Mouse (Mus musculus) midbrain, embryonic 15.5 days (tissue): ENCODE measurements at regions not wholly inside any gene's neighbourhood (a gene's known extent, or its start where the extent isn't known, plus 50 kb on each side); places are given as distances from the start of the nearest gene placed in this dataset.

Source experiments
- ATAC-seq: fragments of 200-750 bp; cut with Nextera tagmentation; replicated peaks from 2 replicates; pipeline ENCODE4 v1.8.0; 2017; ENCODE audit warnings: moderate TSS enrichment
- H3K27ac ChIP-seq: fragments of 300-500 bp; sonication (generic); 2 replicates; pipeline ENCODE4 v1.5.1; 2015; ENCODE audit warnings: mild to moderate bottlenecking, inconsistent platforms
- H3K27me3 ChIP-seq: fragments of 300-500 bp; sonication (generic); replicated peaks from 2 replicates; pipeline ENCODE4 v1.6.1; 2015; ENCODE audit warnings: inconsistent platforms
- H3K36me3 ChIP-seq: fragments of 300-500 bp; sonication (generic); replicated peaks from 2 replicates; pipeline ENCODE4 v1.6.1; 2015; ENCODE audit warnings: inconsistent platforms
- H3K4me1 ChIP-seq: fragments of 300-500 bp; sonication (generic); 2 replicates; pipeline ENCODE4 v1.6.1; 2015; ENCODE audit warnings: inconsistent platforms
- H3K4me2 ChIP-seq: fragments of 300-500 bp; sonication (generic); 2 replicates; pipeline ENCODE4 v1.6.1; 2015; ENCODE audit warnings: inconsistent platforms, mild to moderate bottlenecking, moderate library complexity
- H3K4me3 ChIP-seq: fragments of 300-500 bp; sonication (generic); 2 replicates; pipeline ENCODE4 v1.5.1; 2015; ENCODE audit warnings: mild to moderate bottlenecking, inconsistent platforms
- H3K9ac ChIP-seq: fragments of 300-500 bp; sonication (generic); 2 replicates; pipeline ENCODE4 v1.6.1; 2015; ENCODE audit warnings: mild to moderate bottlenecking, inconsistent platforms
- H3K9me3 ChIP-seq: fragments of 300-500 bp; sonication (generic); 2 replicates; pipeline ENCODE4 v1.6.1; 2016; ENCODE audit warnings: inconsistent platforms
- WGBS: fragments of 180-500 bp; shearing (Covaris S2); methylation state at CpG from one replicate; pipeline ENCODE4 v1.1.7; 2015; ENCODE audit warnings: mixed read lengths; 5-methylcytosine and 5-hydroxymethylcytosine counted together

DNA sequence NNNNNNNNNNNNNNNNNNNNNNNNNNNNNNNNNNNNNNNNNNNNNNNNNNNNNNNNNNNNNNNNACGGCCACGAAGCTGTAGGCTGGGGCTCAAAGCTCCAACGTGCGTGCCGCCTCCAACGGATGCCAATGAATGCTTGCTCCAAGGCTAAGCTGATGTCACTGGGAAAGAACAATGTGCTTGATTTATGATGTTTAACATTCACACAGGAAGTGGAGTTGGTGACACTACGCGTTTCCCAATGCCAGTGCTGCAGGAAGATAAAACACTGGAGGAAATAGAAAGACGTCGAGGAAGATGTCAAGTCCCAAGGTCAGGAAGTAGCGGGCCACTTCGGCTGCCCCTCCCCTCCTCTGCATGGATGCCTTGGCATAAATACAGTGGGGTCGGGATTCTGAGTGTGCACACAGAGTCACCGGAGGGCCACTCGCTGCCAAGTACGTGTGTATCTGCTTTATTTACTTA lies 180.7 kb upstream of the Azi2 start:
- ATAC-seq = no peak
- WGBS = 80% methylated on average over 16 of the region's 16 CpGs
- no peak overlapping the region for H3K4me3 ChIP-seq
- peaks cover 2% of the 10 kb centered on the region; the same call in 1 of the 2 replicates for H3K4me1 ChIP-seq
- H3K9ac ChIP-seq = no peak overlapping the region
- no peak overlapping the region for H3K4me2 ChIP-seq
- no peaks in the 10 kb centered on the region for H3K36me3 ChIP-seq
- H3K9me3 ChIP-seq = no peaks in the 10 kb centered on the region
- no peaks in the 10 kb centered on the region for H3K27me3 ChIP-seq
- no peak overlapping the region for H3K27ac ChIP-seq

DNA sequence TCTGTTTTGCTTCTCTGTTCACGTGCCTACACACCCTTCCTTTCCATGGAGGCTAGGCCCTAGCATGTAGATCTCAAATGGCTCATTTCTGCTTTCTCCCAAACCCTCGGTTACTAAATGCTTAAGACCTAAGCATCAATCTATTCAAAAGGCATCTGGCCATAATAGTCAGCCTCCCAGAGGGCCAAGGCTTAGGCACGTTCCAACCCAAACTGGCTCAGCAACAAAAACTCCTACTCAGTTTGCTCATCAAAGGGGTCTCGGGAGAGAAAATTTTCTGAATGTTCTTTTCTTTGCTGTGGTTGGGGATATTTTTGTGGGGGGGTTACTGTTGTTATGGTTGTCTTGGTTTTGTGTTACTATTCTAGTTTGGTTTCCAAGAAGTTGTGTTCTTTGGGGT lies 196.8 kb upstream of the Azi2 start:
- ATAC-seq = no peak
- Histone ChIP-seq H3K4me2 (no peak overlapping the region), H3K27ac (no peak overlapping the region), H3K4me3 (no peak overlapping the region), H3K36me3 (no peaks in the 10 kb centered on the region), H3K9ac (no peak overlapping the region), H3K4me1 (no peaks in the 10 kb centered on the region), H3K27me3 (no peaks in the 10 kb centered on the region), H3K9me3 (no peaks in the 10 kb centered on the region)
- 50% methylated on average over 4 of the region's 4 CpGs for WGBS

DNA sequence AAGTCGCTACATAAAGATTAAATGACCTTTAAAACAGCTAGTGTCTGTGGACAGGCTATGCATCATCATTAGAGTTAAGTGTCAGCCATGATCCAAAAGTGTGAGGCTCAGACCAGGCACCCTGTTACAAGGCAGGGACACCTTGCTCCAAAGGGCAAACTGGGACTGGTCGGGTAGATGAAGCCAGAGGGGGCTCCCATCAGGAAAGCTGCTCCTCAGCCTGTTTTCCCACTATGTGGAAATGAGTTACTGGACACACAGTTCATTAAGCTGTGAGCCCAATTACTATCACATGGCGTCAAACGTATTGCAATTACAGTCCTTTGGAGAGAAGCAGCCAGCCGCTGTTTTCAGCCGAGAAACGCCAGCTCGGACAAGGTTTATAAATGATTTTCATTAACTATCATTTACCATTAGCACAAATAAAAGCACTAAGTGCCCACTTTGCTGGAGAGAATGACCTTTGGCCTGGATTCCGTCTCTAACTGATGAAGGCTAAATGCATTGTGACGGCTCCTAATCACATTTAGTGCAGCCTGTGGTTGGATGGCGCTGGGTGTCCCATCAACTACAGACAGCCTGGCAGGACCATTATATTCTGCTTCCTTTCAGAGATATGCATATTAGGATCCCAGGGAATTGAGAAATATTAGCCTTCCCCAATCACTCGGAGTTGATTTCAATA lies 203.5 kb upstream of the Azi2 start:
- Histone ChIP-seq H3K4me3 (no peak overlapping the region), H3K4me1 (peaks cover 10% of the 10 kb centered on the region), H3K27me3 (no peaks in the 10 kb centered on the region), H3K9ac (no peak overlapping the region), H3K27ac (no peak overlapping the region), H3K9me3 (no peaks in the 10 kb centered on the region), H3K4me2 (peak overlapping the region; percentile 21; the same call in 1 of the 2 replicates), H3K36me3 (no peaks in the 10 kb centered on the region)
- ATAC-seq = no peak
- WGBS = 31% methylated on average over 12 of the region's 12 CpGs

DNA sequence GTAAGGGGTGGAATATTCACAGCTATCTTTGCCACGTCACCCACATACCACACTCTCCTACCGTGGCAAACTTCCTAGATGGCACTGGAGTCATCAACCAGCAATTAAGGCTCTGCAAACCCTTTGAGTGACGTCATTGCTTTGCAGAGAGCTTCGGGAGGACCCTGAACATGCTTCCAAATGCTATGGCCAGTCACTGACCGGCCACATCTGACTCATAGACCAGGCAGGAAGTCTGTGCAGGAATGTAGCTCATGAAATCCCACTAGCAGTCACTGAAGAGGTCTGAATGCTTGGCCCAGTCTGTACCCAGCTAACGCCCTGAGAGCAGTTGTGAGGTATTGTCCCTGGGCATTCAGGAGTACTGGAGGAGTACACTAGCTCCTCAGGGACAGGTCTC lies 203.9 kb upstream of the Rbms3 start:
- Histone ChIP-seq H3K4me3 (no peak overlapping the region), H3K9me3 (no peaks in the 10 kb centered on the region), H3K4me2 (no peak overlapping the region), H3K9ac (no peak overlapping the region), H3K27ac (no peak overlapping the region), H3K4me1 (peaks cover 10% of the 10 kb centered on the region), H3K27me3 (no peaks in the 10 kb centered on the region), H3K36me3 (no peaks in the 10 kb centered on the region)
- 86% methylated on average over 6 of the region's 6 CpGs for WGBS
- no peak for ATAC-seq

DNA sequence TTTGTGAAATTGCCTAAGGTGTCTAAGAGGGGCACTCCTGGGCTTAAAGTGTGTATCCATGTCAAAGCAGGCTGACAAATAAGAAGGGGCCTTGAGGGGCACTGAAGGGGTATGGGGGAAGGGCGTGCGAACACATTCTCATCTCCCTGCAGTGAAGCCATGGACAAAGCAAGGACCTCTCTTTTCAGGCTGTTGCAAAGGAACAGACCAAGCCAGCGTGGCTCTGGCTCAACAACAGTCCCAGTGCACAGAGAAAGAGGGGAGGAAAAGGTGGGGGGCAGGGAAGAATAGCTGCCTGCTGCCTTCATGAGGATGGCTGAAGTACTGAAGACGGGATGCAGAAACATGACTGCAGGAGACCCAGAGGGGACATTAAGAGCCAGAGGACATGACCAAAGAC lies 184.9 kb upstream of the Rbms3 start:
- 19% methylated on average over 4 of the region's 4 CpGs for WGBS
- H3K27me3 ChIP-seq = no peaks in the 10 kb centered on the region
- H3K36me3 ChIP-seq = no peaks in the 10 kb centered on the region
- no peak for ATAC-seq
- no peaks in the 10 kb centered on the region for H3K9me3 ChIP-seq
- H3K4me3 ChIP-seq = no peak overlapping the region
- no peak overlapping the region for H3K4me2 ChIP-seq
- no peak overlapping the region for H3K9ac ChIP-seq
- 0 out of 2 replicates have a peak, but pooled peaks cover 4% of the 10 kb centered on the region for H3K4me1 ChIP-seq
- no peak overlapping the region for H3K27ac ChIP-seq

DNA sequence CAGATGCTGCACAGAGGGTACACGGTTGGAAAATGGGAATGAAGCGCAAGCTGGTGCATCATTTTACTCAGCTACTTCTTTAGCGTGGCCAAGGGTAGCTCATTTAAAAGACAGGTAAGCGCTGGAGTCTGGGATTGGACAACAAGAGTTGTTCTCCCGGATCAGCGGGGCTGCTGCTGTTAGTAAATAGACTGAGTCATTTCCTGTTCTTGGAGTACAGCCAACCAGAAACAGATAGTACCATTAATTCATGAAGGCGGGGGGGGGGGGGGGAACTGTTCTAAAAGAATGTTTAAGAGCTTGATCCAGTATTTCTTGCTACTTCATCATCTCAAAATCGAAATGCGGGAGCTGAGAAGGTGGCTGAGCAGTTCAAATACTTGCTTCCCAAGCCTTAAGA lies 183.5 kb upstream of the Rbms3 start:
- Histone ChIP-seq H3K27ac (no peak overlapping the region), H3K4me2 (no peak overlapping the region), H3K4me3 (no peak overlapping the region), H3K4me1 (0 out of 2 replicates have a peak, but pooled peaks cover 4% of the 10 kb centered on the region), H3K27me3 (no peaks in the 10 kb centered on the region), H3K9me3 (no peaks in the 10 kb centered on the region), H3K9ac (no peak overlapping the region), H3K36me3 (no peaks in the 10 kb centered on the region)
- no peak for ATAC-seq
- WGBS = 78% methylated on average over 9 of the region's 9 CpGs

DNA sequence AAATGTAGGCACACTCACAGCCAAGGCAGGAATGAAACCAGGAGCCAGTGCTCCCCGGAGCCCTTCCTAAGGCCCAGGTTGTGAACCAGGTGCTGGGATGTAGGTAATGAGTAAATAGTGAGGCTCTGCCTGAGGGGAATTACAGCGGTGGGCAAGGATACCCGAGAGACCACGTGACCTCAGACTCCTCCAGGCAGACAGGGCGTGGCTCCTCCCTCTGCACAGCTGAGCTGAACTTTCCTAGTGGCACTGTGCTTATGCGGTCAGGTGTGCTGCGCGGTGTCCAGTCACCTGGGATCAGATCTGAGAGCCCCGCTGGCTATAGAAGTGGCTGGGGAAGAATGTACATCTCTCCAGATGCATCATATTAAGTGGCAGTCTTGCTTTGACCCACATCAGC lies 176.1 kb upstream of the Rbms3 start:
- H3K4me2 ChIP-seq = no peak overlapping the region
- 81% methylated on average over 9 of the region's 9 CpGs for WGBS
- H3K4me1 ChIP-seq = no peaks in the 10 kb centered on the region
- H3K27me3 ChIP-seq = no peaks in the 10 kb centered on the region
- no peak overlapping the region for H3K9ac ChIP-seq
- no peak overlapping the region for H3K27ac ChIP-seq
- H3K9me3 ChIP-seq = no peaks in the 10 kb centered on the region
- no peak overlapping the region for H3K4me3 ChIP-seq
- H3K36me3 ChIP-seq = no peaks in the 10 kb centered on the region
- no peak for ATAC-seq

DNA sequence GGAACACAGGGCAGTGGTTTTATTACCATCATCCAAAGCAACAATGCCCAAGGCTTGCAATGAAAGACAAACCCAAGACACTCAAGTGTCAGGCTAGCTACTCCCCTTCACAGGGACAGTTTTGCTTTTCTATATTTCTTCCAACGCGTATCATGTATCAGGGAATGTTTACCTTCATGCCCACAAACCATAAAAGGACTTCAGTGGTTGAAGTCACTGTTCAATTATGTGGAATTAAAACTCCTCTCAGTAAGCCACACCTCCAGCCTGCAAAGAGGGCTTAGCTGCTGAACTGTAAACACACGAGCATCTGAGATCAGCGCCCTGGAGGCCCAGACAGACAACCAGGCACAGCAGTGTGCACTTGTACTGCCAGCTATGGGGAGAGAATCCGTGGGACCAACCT lies 154.5 kb upstream of the Rbms3 start:
- H3K4me3 ChIP-seq = no peak overlapping the region
- no peaks in the 10 kb centered on the region for H3K27me3 ChIP-seq
- no peak overlapping the region for H3K9ac ChIP-seq
- ATAC-seq = no peak
- no peaks in the 10 kb centered on the region for H3K4me1 ChIP-seq
- H3K4me2 ChIP-seq = no peak overlapping the region
- no peak overlapping the region for H3K27ac ChIP-seq
- WGBS = 73% methylated on average over 5 of the region's 5 CpGs
- H3K9me3 ChIP-seq = no peaks in the 10 kb centered on the region
- no peaks in the 10 kb centered on the region for H3K36me3 ChIP-seq

DNA sequence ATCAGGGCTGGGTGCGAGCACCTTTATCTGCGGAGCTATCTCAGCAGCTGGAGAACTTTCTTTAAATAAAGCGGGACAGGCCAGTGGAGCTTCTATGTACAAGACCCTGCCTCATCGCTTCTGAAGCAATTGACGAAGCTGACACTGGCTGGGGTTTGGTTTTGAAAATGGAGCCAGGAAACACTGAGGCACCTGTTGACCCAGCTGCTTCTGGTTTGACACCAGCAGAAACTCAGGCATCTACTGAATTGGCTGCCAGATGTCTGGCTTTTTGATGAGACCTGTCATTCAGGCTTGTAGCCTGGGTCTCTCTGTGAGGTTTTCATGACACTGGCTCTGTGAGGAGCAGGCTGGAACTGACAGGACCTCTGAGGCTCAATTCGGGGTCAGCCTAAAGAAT lies 124.9 kb upstream of the Rbms3 start:
- H3K4me2 ChIP-seq = no peak overlapping the region
- no peaks in the 10 kb centered on the region for H3K27me3 ChIP-seq
- H3K4me3 ChIP-seq = no peak overlapping the region
- H3K27ac ChIP-seq = no peak overlapping the region
- H3K9ac ChIP-seq = no peak overlapping the region
- WGBS = 91% methylated on average over 6 of the region's 6 CpGs
- no peaks in the 10 kb centered on the region for H3K4me1 ChIP-seq
- H3K9me3 ChIP-seq = no peaks in the 10 kb centered on the region
- no peaks in the 10 kb centered on the region for H3K36me3 ChIP-seq
- ATAC-seq = no peak

DNA sequence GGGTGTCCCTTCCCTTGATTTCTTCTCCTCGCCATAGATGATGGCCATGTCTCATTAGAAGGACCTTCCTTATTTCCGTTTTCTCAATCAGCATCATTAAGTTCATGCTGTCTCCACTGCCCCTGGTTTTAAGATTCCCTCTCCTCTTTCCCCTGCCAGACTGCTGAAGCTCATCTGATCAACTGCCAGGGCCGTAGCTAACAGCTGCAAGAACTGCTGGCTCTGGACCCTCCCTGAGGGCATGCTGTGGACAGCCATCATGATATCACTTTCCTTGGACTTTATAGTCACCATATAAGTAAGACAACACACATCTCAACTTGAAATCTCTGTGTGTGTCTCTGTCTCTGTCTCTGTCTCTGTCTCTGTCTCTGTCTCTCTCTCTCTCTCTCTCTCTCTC lies 123.8 kb upstream of the Rbms3 start:
- H3K27me3 ChIP-seq = no peaks in the 10 kb centered on the region
- no peak overlapping the region for H3K4me2 ChIP-seq
- no peaks in the 10 kb centered on the region for H3K9me3 ChIP-seq
- H3K4me1 ChIP-seq = no peaks in the 10 kb centered on the region
- ATAC-seq = no peak
- no peaks in the 10 kb centered on the region for H3K36me3 ChIP-seq
- H3K27ac ChIP-seq = no peak overlapping the region
- no peak overlapping the region for H3K9ac ChIP-seq
- WGBS = 85% methylated on average over 3 of the region's 3 CpGs
- no peak overlapping the region for H3K4me3 ChIP-seq

DNA sequence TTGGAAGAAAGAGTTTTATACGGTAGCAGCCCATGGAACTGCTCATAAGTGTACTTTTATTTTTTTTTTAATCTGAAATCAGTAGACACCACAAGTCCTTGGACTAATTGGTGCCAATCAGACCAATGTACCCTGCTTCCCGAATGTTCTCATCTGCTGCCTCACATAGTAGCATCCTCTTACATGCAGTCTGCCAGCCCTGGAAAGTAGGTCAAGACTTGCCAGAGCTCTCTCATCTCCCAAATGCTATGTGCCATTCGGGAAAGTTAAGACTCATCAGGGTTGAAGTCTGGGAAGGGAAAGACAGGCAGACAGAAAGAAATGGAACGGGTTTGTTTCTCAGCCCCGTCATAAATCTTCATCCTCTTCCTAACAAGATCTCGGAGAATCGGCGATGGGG lies 115.2 kb upstream of the Rbms3 start:
- no peak overlapping the region for H3K9ac ChIP-seq
- no peaks in the 10 kb centered on the region for H3K27me3 ChIP-seq
- H3K9me3 ChIP-seq = no peaks in the 10 kb centered on the region
- H3K4me3 ChIP-seq = no peak overlapping the region
- H3K4me2 ChIP-seq = no peak overlapping the region
- ATAC-seq = no peak
- peaks cover 4% of the 10 kb centered on the region for H3K4me1 ChIP-seq
- H3K27ac ChIP-seq = no peak overlapping the region
- no peaks in the 10 kb centered on the region for H3K36me3 ChIP-seq
- 94% methylated on average over 8 of the region's 8 CpGs for WGBS

DNA sequence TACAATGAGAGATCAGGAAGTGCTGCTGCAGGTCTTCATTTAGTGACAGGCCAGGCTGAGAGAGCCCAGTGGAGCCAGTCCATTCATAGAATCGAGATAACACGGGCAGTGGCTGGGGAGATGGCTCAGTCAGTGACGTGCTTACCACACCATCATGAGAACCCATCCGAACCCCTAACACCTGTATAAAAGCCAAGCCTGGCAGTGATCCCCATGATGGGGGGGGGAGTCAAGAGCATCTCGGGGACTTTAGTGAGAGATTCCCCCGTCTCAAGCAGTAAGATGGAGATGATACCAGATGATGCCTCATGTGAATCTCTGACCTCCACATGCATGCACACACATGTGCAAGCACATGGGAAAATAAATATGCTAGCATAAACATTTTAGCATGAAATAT lies 99.7 kb upstream of the Rbms3 start:
- H3K4me1 ChIP-seq = no peaks in the 10 kb centered on the region
- H3K36me3 ChIP-seq = no peaks in the 10 kb centered on the region
- no peak overlapping the region for H3K4me3 ChIP-seq
- H3K9ac ChIP-seq = no peak overlapping the region
- no peak for ATAC-seq
- H3K9me3 ChIP-seq = no peaks in the 10 kb centered on the region
- no peaks in the 10 kb centered on the region for H3K27me3 ChIP-seq
- H3K4me2 ChIP-seq = no peak overlapping the region
- no peak overlapping the region for H3K27ac ChIP-seq
- WGBS = 83% methylated on average over 6 of the region's 6 CpGs

DNA sequence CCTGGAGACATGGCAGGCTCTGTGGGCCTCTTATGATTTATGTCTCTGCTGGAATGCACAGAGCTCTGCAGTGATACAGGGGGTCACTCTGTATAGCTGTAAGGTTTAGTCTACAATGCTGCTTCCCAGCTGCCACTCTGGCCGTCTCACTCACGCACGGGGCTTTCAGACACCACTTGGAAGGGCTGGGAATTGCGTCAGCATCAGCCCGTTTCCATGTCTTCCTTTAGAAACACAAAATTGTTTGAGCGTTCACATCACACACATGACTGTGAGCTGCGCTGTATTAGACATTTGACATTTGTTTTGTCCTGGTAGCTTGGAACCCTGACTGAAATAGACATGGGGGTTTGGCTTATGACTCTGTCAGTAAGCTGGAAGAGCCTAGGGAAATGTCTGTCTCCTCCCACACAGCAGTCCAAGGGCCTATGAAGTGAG lies 90.5 kb upstream of the Rbms3 start:
- H3K4me3 ChIP-seq = no peak overlapping the region
- H3K36me3 ChIP-seq = no peaks in the 10 kb centered on the region
- H3K9me3 ChIP-seq = no peaks in the 10 kb centered on the region
- H3K27ac ChIP-seq = no peak overlapping the region
- no peak overlapping the region for H3K4me2 ChIP-seq
- H3K27me3 ChIP-seq = no peaks in the 10 kb centered on the region
- H3K9ac ChIP-seq = no peak overlapping the region
- 83% methylated on average over 7 of the region's 7 CpGs for WGBS
- no peaks in the 10 kb centered on the region for H3K4me1 ChIP-seq
- no peak for ATAC-seq
